Mouse (Mus musculus) left cerebral cortex, adult 8-10 months (tissue): ENCODE measurements around the gene Glyctk. TPM values are rescaled to one million over a fixed set of nuclear protein-coding genes. Genes with fewer than 3 reads are reported as not detected.
A peak's percentile ranks its signal among the peaks of the same experiment; 100 is the strongest.
"Not testable (repeated sequence)": the region's sequence is repeated elsewhere in the genome, so short reads cannot be mapped to it uniquely, and the experiment has no call there.

ENCODE experiments used
- DNase-seq, 2 experiments: peaks; one replicate each; pipeline ENCODE4 v3.0.0; 2022; ENCODE audit warnings: low spot score in 2 of 2
- total RNA-seq, 4 experiments: library from RNA; stranded (reverse); gene quantifications; 2 replicates each; pipeline ENCODE4 v1.2.4; 2022

Gene Glyctk
- total RNA-seq, 4 experiments from 2014 or later: 3.3 to 4.9 (median 3.9) TPM

DNA sequence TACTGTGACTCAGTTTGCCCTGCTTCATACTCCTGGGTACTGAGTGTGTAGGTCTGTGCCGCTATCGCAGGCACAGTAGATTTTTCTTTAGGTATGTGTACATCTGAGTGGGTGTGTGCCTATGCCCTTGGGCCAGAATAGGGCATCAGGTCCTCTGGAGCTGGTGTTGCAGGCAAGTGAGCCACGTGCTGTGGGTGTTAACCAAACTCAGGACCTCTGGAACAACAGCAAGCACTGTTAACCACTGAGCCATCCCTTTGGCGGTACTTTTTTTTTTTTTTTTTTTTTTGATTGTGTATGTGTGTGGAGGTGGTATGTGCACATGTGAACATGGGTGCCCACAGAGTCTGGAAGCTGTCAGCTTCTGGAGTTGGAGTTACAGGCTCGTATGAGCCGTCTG, 19.9 kb upstream of the Glyctk start:
- DNase-seq: no peak

DNA sequence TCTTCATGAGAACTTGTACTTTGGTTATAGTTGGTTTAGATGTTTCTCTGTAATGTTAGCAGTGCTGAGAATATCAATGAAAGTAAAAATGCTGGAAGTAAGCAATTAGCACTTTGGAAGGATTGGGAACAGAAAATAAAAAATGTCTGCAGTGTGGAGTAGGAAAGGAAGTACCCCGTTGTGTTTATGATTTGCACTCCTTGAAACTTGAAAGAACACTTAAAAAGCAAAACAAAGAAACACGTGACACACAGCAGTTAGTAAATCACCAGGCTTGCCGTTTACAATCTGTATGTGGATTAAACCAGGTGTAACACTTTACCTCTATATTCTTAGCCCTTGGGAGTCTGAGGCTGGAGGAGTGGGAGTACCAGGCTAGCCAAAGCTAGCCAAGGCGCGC, 18.8 kb upstream of the Glyctk start:
- DNase-seq: no peak

- DNase-seq: no peak
Measured at GRCm38 (mm10) chr9:106175552-106176200, 17.7 kb upstream of the Glyctk start.

GRCm38 (mm10) chr9:106173363-106173762, 15.4 kb upstream of the Glyctk start:
- no peak for DNase-seq

GRCm38 (mm10) chr9:106172527-106172926, 14.6 kb upstream of the Glyctk start:
- no peak for DNase-seq

DNA sequence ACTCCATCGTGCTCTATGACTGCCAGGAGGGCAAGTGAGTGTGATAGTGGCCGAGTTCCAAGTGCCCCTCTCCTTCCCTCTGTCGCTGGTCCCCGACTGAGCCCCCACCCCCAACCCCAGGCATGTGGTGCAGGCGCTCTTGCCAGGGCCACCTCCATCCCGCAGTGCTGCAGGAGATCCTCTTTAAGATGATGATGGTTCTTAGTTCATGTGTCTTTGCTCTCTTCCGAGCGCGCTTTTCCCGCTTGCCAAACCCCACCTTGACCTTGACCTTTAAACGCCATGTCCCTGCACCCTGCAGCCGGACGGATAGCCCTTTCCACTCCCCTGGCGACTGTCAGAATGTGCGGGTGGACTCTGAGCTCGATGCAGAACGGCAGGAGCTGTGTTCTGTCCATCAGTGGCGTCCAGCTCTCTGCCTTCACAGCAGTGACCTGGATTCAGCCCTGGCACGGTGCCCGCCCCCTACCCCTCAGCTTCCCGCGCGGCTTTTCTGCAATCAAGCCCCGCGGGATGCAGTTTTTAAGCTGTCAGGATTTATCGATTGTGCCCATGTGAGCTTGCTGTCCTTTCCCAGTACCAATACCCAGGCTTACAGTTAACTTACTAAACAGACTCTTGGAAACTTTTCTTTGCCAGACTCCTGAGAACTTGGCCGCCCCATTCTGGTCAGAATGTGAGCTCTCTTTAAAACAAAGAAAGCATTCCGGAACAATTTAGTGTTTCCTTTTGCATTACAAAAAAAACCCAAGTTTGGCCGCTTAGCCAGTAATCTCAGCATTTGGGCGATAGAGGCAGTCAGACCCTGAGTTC, 13.6 kb upstream of the Glyctk start:
- peak in 1 of 2 experiments; percentile 49 for DNase-seq

DNA sequence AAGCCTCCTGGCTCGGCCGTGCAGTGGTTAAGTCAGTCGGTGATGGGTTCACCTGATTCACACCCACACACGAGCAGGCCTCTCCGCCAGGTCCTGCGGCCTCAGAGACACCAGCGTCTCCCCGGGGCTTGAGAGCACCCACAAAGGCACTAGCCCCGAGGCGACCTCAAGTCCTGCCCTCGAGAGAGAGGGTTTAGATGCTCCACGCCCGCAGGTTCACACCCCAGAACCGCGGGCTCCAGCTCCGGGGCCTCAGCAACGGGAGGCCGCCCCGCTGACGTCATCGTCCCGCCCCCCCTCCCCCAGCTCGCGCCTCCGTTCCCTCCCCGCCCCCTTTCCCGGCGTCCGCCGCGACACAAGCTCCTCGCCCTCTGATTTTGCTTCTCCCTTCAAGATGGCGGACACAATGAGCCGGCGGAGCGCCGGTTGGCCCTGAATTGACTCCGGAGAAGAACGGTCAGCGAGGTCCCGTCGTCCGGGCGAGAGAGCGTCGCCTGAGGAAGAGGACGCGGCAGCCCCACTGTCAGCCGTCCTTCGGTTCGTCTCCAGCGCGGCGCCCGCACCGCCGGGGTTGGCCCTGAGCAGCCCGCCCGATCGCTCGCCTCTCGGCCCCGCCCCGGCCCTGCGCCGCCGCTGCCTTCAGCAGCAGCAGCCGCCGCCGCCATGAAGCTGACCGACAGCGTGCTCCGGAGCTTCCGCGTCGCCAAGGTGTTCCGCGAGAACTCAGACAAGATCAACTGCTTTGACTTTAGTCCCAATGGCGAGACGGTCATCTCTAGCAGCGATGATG, 12.8 kb upstream of the Glyctk start, which contains the start of gene Wdr82:
TSS of gene Wdr82 (plus strand) at position 373 of the 790 bp plus-strand sequence.
- peak; percentile 81 to 85 for DNase-seq

DNA sequence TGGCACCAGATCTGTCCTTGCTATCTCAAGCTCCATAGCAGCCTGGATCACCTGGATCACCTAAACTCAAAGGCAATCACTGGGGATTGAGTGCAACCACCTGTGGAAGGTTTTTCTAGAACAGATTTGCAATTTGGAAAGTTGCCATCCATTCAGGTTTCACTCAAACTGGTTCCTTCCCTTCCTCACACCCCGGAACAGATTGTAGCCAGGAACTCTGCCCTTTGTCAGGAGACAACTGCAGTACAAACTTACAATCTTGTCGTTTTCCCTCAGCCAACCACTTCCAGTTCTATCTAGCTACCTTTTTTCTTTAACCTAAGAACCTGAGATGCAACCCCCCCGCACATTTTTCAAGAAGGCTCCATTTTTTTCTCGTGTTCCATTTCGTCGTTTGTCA, 12.0 kb upstream of the Glyctk start:
- DNase-seq: no peak

DNA sequence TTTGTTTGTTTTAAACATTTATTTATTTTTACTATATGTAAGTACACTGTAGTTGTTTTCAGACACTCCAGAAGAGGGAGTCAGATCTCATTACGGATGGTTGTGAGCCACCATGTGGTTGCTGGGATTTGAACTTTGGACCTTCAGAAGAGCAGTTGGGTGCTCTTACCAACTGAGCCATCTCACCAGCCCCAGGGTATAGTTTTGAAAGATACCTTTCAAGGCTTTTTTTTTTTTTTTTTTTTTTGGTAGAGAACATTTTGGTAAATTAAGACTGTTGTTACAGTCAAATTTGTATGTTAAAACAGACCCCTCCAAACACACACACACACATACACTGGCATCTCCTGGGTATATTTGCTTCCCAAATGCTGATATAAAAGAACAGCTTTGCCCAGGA, 11.1 kb upstream of the Glyctk start:
- DNase-seq: not testable (repeated sequence)

DNA sequence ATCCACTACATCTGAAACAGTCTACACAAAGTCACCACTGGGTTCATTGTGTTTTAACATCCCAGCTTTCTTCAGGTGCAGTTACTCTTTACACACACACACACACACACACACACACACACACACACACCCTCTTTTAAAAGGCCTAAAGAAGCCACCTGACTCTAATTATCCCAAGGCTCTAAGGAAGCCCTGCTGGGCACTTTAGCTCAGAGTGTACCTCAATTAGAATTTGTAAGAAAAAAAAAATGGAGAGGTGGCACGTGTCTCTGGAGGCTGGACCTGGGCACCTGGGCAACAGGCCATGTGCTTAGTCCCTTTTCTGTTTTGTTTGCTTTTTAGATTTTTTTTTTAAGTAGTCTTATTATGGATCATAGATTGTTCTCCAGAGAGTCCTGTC, 9.8 kb upstream of the Glyctk start:
- DNase-seq: no peak

DNA sequence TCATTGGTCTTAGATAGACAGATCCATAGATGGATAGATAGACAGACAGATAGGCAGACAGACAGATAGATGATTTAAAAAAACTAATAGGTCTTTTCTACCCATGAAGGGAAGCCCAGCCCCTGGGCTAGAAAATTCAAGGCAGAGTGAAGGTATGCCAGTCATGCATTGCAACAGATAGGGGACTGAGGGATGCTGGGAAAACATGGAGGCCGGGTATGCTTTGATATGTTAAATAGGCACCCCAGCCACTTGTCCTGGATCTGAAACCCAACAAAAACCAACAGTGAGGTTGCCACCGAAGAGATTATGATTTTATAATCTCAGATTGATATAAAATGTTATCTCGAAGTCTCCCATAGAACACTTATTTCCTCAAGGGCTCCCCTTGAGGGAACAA, 9.3 kb upstream of the Glyctk start:
- DNase-seq: no peak

DNA sequence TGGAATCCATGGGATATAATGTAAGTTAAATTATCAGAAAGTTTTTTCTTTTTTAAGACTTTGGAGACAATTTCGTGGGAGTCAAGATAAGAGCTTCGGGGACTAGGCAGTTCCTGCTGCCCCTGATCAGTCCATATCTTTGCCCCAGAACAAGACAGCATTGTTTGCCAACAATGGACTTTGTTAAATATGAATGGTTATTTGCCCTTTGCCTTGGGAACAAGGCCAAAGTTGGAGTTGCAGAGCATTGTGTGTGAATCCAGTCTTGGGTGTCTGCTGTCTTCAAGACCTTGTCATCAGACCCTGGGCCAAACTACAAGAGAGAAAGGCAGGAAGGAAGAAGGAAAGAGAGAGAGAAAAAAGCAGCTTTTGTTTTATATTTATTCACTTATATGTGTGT, 8.8 kb upstream of the Glyctk start:
- no peak for DNase-seq

DNA sequence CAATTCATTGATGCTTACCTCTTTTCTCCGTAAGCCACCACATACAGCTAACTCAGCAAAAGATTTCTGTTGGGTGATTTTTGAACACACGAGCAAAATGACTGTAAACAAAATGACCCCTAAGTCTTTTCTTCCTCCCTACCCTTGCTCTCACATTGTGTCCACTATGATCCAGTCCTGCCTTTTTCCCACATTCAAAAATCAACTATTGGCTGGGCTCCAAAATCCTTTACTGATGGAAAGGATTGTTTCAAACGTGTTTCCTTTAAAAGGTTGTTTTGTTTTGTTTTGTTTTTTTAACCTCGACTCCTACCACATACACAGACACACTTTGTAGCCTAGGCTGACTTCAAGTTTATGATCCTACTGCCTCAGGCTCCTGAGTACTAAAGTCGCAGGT, 2.5 kb upstream of the Glyctk start:
- DNase-seq: no peak

DNA sequence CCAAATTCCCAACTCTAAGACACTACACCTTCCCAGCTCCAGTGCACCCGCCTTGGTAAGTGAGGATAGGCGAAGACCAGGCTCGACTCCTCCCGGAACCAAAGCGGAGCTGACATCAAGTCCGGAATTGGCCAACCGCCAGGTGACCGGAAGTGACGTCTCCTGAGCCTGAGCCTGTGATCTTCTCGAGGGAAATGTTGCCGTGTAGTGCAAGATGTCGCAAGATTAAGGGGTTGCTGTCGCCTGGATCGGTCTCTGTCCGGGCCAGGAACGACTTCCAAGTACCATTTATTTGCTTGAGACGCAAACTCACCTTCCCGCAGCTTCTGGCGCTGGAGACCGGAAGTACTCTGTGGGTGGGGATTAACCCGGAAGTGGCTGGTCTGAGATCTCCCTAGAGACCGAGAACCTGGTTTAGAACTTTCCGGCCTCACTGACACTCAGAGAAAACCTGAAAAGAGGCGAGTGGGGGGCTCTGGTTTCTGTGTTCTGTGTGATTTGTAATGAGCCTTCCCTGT, 1.9 kb upstream of the Glyctk start:
- peak; percentile 91 to 99 for DNase-seq

GRCm38 (mm10) chr9:106159237-106159636, 1.3 kb upstream of the Glyctk start:
- no peak for DNase-seq

GRCm38 (mm10) chr9:106157623-106157925, 364 bp downstream of the Glyctk start:
- no peak for DNase-seq

GRCm38 (mm10) chr9:106156921-106157622, 866 bp downstream of the Glyctk start:
- DNase-seq: no peak

GRCm38 (mm10) chr9:106156419-106156818, 1.5 kb downstream of the Glyctk start:
- no peak for DNase-seq

DNA sequence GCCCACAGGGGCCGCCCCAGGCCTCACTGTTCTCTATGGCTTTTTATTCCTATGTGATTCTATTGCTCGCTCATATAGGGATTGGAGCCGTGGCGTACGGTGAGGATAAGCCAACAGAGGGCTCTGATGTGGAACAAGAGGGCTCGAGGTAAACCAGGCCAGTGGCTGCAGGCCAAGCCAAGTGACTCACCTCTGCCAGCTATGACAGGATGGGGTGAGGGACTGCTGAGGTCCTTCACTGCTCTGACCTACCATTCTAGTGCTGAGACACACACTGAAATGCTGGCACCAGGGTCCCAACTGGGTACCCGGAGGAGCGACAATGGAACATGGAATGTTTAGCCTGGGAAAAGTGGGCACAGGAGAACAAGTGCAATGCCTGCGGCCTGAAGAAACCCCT, 3.8 kb downstream of the Glyctk start:
- DNase-seq: no peak

DNA sequence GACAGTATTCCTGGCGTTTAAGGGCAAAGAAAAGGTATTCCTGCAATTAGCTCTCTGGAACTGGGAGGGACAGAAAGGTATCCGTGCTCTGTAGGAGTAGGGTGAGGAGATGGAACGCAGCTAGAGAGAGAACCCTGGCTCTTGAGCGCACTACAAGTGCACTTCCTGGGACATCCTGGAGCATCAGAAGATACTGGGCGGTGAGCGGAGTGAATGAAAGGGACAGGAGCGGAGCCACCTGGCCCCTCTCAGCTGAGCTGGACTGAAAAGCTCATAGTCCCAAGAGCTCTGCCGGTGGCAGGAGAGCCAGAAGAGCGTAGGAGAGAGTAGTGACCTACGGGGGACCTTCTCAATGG, 8.6 kb downstream of the Glyctk start:
- no peak for DNase-seq
